Mouse (Mus musculus): ENCODE results near the gene Fscn2. TPM values are rescaled to one million over a fixed set of nuclear protein-coding genes. Genes with fewer than 3 reads are reported as not detected.
"Not testable (repeated sequence)": the region's sequence is repeated elsewhere in the genome, so short reads cannot be mapped to it uniquely, and the experiment has no call there.

Gene Fscn2
- total RNA-seq, 2 experiments from 2014 or later: 0.21 TPM; not detected in 1

GRCm38 (mm10) chr11:120381157-120381556 is 19.8 kb downstream of the Fscn2 start:
- no peak for DNase-seq (ENCODE audit: low spot score in 2 of 2)
- intact Hi-C loops (cut with DNase I): no loop called here

DNA sequence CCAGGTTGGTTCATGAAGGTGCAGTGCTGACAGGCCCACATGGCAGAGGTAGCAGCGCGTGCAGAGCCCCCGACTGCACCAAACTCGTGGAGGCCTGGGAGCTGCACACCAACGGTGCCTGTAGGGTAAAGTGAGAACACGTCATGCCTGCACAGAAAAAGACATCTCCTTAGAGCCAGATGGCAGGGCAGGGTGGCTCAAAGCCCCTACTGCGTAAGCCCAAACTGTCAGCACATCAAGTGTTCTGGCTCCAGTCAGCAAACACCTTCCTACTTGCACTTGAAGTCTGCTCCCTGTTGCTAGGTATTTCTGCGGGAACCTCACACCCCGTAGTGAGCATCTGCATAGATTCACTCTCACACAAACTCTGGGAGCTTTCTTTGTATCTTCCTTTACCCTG is 21.2 kb downstream of the Fscn2 start:
- intact Hi-C loops (cut with DNase I): no loop called here
- peak in 1 of 2 experiments; percentile 82 for DNase-seq (ENCODE audit: low spot score in 2 of 2)

GRCm38 (mm10) chr11:120386632-120387031 is 25.3 kb downstream of the Fscn2 start:
- intact Hi-C loops (cut with DNase I): no loop called here
- DNase-seq (ENCODE audit: low spot score in 2 of 2): peak in 1 of 2 experiments; percentile 25

DNA sequence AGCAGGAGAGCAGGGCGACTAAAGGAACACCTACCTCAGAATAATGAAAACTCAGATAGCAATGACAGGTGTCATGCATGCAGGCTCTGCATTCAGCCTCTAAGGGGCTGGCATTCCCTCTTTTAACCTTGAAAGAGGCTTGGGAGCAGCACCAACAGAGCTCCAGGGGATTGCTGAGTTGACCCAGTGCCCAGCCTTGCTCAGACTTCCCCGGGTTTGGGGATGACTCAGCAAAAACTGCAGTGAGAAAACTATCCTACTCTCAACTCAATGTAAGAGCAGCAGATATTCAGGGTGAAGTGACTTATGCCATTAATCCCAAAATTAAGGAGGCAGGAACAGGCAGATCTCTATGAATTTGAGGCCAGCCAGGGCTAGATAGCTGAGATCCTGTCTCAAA is 25.8 kb downstream of the Fscn2 start:
- DNase-seq (ENCODE audit: low spot score in 2 of 2): no peak
- intact Hi-C loops (cut with DNase I): no loop called here

DNA sequence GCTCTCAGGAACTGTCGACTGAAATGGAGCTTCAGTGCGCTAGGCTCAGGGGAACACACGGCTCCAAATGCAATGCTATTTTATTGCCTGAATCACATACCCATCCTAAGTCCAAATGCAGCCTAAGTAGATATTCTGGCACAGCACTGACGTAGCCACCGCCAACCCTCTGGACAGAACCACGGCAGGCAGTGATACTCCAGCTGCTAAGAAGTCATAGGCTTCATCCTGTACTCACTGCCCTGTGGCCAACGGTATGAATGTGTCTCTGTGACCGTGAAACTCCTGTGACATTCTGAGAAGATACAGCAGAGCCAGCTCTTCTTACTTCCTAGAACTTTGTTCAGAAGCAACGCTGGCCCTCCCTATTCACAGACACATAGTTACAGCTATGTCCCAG is 27.2 kb downstream of the Fscn2 start:
- no peak for DNase-seq (ENCODE audit: low spot score in 2 of 2)
- intact Hi-C loops (cut with DNase I): no loop called here

DNA sequence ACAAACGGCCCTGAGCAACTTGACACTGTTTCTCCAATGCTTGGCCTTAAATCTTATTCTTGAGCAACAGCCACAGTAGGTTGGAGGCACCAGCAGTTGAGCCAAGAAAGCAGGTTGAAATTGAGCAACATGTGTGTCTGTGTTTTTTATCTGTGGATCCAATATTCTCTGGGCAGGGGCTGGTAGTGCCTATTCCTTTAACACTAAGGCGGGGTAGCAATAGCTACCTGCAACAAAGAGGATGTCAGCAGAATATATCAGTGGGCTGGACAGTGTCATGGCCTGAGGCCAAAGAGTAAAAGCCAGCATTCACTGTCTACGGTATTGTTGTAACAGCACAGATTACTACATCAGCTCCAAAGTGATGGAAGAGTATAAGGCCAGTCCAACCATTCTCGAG is 34.3 kb downstream of the Fscn2 start:
- intact Hi-C loops (cut with DNase I): no loop called here
- no peak for DNase-seq (ENCODE audit: low spot score in 2 of 2)

DNA sequence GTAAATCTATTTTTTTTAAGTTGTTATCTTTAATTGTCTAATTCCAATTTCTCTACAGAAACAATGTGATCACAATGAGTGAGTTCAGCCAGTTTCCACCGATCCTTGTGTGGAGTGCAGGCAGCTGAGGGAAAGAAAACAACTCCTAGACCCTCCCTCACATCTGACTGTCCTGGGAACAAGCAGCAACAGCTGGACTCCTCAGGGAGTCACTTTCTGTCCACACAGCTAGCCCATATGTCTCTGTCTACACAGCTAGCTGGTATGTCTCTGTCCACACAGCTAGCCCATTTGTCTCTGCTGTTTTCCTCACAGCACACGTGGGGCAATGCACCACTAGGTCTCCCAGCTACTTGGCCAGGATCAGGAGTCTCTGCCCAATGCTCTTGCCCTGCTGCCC is 36.3 kb downstream of the Fscn2 start:
- intact Hi-C loops (cut with DNase I): no loop called here

GRCm38 (mm10) chr11:120399319-120399718 is 38.0 kb downstream of the Fscn2 start:
- intact Hi-C loops (cut with DNase I): no loop called here

More for the DNA sequence above, 36.3 kb downstream of the Fscn2 start:
- no peak for DNase-seq (ENCODE audit: low spot score in 2 of 2)

GRCm38 (mm10) chr11:120404814-120405213 is 43.5 kb downstream of the Fscn2 start:
- no peak for DNase-seq (ENCODE audit: low spot score in 2 of 2)
- intact Hi-C loops (cut with DNase I): no loop called here

More at GRCm38 (mm10) chr11:120399319-120399718, 38.0 kb downstream of the Fscn2 start:
- no peak for DNase-seq (ENCODE audit: low spot score in 2 of 2)

- intact Hi-C loops (cut with DNase I): no loop called here
These were observed 44.5 kb downstream of the Fscn2 start for GRCm38 (mm10) chr11:120405867-120406266.

DNA sequence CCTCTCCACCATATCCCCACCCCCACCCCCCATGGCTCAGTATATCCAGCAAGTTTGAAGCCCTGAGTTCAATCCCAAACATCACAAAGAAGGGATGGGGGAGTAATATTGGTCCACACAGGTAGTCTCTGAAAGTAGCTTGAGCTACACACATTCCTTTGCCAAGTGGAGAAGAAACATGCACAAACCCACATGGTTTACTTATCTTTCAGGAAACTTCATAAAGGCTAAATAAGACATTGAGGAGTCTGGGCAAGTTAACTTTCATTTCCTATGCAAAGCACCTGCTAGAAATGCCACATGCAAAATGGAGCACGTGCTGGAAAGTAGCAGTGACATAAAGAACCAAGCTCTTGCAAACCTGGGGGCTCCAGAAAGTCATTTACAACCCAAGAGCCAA is 45.1 kb downstream of the Fscn2 start:
- intact Hi-C loops (cut with DNase I): no loop called here
- DNase-seq (ENCODE audit: low spot score in 2 of 2): no peak

More at GRCm38 (mm10) chr11:120405867-120406266, 44.5 kb downstream of the Fscn2 start:
- DNase-seq (ENCODE audit: low spot score in 2 of 2): no peak

- DNase-seq (ENCODE audit: low spot score in 2 of 2); intact Hi-C loops (cut with DNase I): not testable (repeated sequence)
These were observed 52.3 kb downstream of the Fscn2 start for GRCm38 (mm10) chr11:120413621-120414020.

Small RNAs within 50 kb of the gene (microRNA-seq; reads per million reads assigned to microRNA genes)
- gene Gm23419 (0 reads per million in 2 experiments), gene Mir6935 (1.5 to 2.7 reads per million in 2 experiments)

Other genes with a start within 250 kb of the Fscn2 start
- 10 to 100 TPM; 82.9 to 88.8 TPM for gene Slc38a10, start 210.2 kb upstream of the Fscn2 start, total RNA-seq (2021)
- 10 to 100 TPM; 16.3 to 21.9 TPM for gene Bahcc1, start 128.6 kb upstream of the Fscn2 start, total RNA-seq (2021)
- gene Actg1, start 13.0 kb upstream of the Fscn2 start, total RNA-seq (2021): 1,000 to 10,000 TPM; 1,262 to 1,272 TPM
- gene Faap100, start 17.2 kb downstream of the Fscn2 start, total RNA-seq (2021): 10 to 100 TPM; 15.3 to 16.3 TPM
- gene Nploc4, start 76.2 kb downstream of the Fscn2 start, total RNA-seq (2021): 10 to 100 TPM; 67.5 to 71.1 TPM
- 1 to 10 TPM; 2.8 to 5.8 TPM for gene Tspan10, start 81.1 kb downstream of the Fscn2 start, total RNA-seq (2021)
- gene Pde6g, start 92.0 kb downstream of the Fscn2 start, total RNA-seq (2021): under 1 TPM in 1 of 2 experiments, not detected in 1; 0.18 TPM
- 10 to 100 TPM; 12.6 to 15.9 TPM for gene Oxld1, start 96.5 kb downstream of the Fscn2 start, total RNA-seq (2021)
- 10 to 100 TPM; 21.5 to 29.0 TPM for gene Ccdc137, start 96.6 kb downstream of the Fscn2 start, total RNA-seq (2021)
- 10 to 100 TPM; 56.7 to 58.1 TPM for gene Arl16, start 106.1 kb downstream of the Fscn2 start, total RNA-seq (2021)
- gene Mrpl12, start 123.1 kb downstream of the Fscn2 start, total RNA-seq (2021): 10 to 100 TPM; 72.6 to 75.2 TPM
- gene Slc25a10, start 130.3 kb downstream of the Fscn2 start, total RNA-seq (2021): 10 to 100 TPM; 18.4 to 20.5 TPM
- not detected for gene Gcgr, start 169.2 kb downstream of the Fscn2 start, total RNA-seq (2021)
- 10 to 100 TPM; 88.2 to 93.6 TPM for gene Mcrip1, start 188.2 kb downstream of the Fscn2 start, total RNA-seq (2021)
- gene Ppp1r27, start 189.6 kb downstream of the Fscn2 start, total RNA-seq (2021): not detected
- 100 to 1,000 TPM; 125 to 127 TPM for gene P4hb, start 211.7 kb downstream of the Fscn2 start, total RNA-seq (2021)
- gene Arhgdia, start 220.1 kb downstream of the Fscn2 start, total RNA-seq (2021): 100 to 1,000 TPM; 340 to 344 TPM
- gene Alyref, start 236.8 kb downstream of the Fscn2 start, total RNA-seq (2021): 10 to 100 TPM; 59.9 to 61.2 TPM
- 10 to 100 TPM; 93.2 to 94.8 TPM for gene Anapc11, start 236.9 kb downstream of the Fscn2 start, total RNA-seq (2021)
- gene Npb, start 246.9 kb downstream of the Fscn2 start, total RNA-seq (2021): not detected

All from left cerebral cortex, postnatal 25 days (tissue).